ENCODE assay signal across 8 mouse cellular contexts in genomic region chr13:56135231-56136052, GRCm38 (mm10). TPM values are rescaled to one million over a fixed set of nuclear protein-coding genes. Genes with fewer than 3 reads are reported as not detected.
A peak's percentile ranks its signal among the peaks of the same experiment; 100 is the strongest.
DNase-seq lines count a peak whose midpoint lies in the region; ATAC-seq and TF ChIP-seq lines count a peak whose summit lies in the region.

No protein-coding gene starts in this region.

- peaks cover 2% of the 10 kb centered on the region; the same call in 1 of the 2 replicates for H3K4me1 ChIP-seq in cortical plate, adult 2 months (ENCODE audit: control insufficient read depth, insufficient read depth, low read length)

- TF ChIP-seq POLR2A in cortical plate, adult 2 months (IDR thresholded peaks at IDR 0.05; ENCODE audit: extremely low read depth, insufficient read depth, low read length) = 0 out of 2 replicates have a peak, but pooled peaks have one; percentile 13

- TF ChIP-seq CTCF in cortical plate, adult 2 months (IDR thresholded peaks at IDR 0.05; ENCODE audit: extremely low read depth, insufficient read depth, low read length) = no peak

- peak overlapping the region; percentile 63 for H3K4me3 ChIP-seq in cortical plate, adult 2 months (ENCODE audit: insufficient read depth, low read length)

- ATAC-seq in inflammation-experienced regulatory T-cells, adult 6 months = peak; percentile 71
- ATAC-seq in megakaryocyte progenitor cell, adult 5-6 weeks (replicated peaks; ENCODE audit: poor library complexity) = peak; percentile 83

- peak; percentile 76 for DNase-seq in adipocyte (ENCODE audit: low spot score)
- DNase-seq in gastrocnemius, postnatal 10 days = peak; percentile 92
- peak; percentile 82 to 95 for DNase-seq in left cerebral cortex, postnatal 10 days (ENCODE audit: extremely low spot score in 1 of 2, low spot score in 2 of 2)
- DNase-seq in right cerebral cortex, postnatal 10 days (ENCODE audit: low spot score in 2 of 2) = peak; percentile 92 to 93
- DNase-seq in urinary bladder, postnatal 14 days (ENCODE audit: low spot score) = peak; percentile 89

- H3K27ac ChIP-seq in cortical plate, adult 2 months (ENCODE audit: insufficient read depth, low read length) = peak overlapping the region; percentile 36

- intact Hi-C loops in left cerebral cortex, postnatal 10 days (cut with DNase I) = no loop called here

RNA-seq across cellular contexts. Expression of gene H2afy, which starts 0.7 kb away (rescaled TPM):
- polyA plus RNA-seq in cortical plate, adult 2 months (2012; rRNA removed) = 110 and 116 TPM in 2 replicates
- total RNA-seq in gastrocnemius, postnatal 10 days (2021) = 10 to 100 TPM; 68.3 to 81.6 TPM
- polyA plus RNA-seq in inflammation-experienced regulatory T-cells, adult 6 months (2017; shearing (Covaris generic)) = 100 to 1,000 TPM; 112 to 148 (median 117) TPM
- 10 to 100 TPM; 86.3 to 92.1 TPM for total RNA-seq in left cerebral cortex, postnatal 10 days (2021)
- 720 and 754 TPM in 2 replicates for total RNA-seq in megakaryocyte progenitor cell, adult 5-6 weeks (2015)
- total RNA-seq in megakaryocyte progenitor cell, adult 5-6 weeks (2017) = 1,515 and 1,537 TPM in 2 replicates

RNA-seq across cellular contexts. Expression of gene Tifab, which starts 43.2 kb away (rescaled TPM):
- 2.4 and 2.5 TPM in 2 replicates for polyA plus RNA-seq in cortical plate, adult 2 months (2012; rRNA removed)
- total RNA-seq in gastrocnemius, postnatal 10 days (2021) = 1 to 10 TPM in 1 of 2 experiments, under 1 TPM in 1; 0.45 to 1.2 TPM
- under 1 TPM in 1 of 3 experiments, not detected in 2; 0.91 TPM for polyA plus RNA-seq in inflammation-experienced regulatory T-cells, adult 6 months (2017; shearing (Covaris generic))
- 1 to 10 TPM; 2.0 to 2.1 TPM for total RNA-seq in left cerebral cortex, postnatal 10 days (2021)
- 81.5 and 82.6 TPM in 2 replicates for total RNA-seq in megakaryocyte progenitor cell, adult 5-6 weeks (2015)
- total RNA-seq in megakaryocyte progenitor cell, adult 5-6 weeks (2017) = 99.3 and 113 TPM in 2 replicates

Comparison
In these comparisons a context has a peak if more than half of its experiments do, and no peak if none do; other contexts are left out.
1. Peak in every context shown above with its lines: DNase-seq, ATAC-seq, H3K4me3 ChIP-seq and H3K27ac ChIP-seq.
2. RNA of gene H2afy, which starts 0.7 kb away (total RNA-seq): 720 to 1,537 TPM in megakaryocyte progenitor cell, adult 5-6 weeks; 86.3 to 92.1 TPM in left cerebral cortex, postnatal 10 days and 68.3 to 81.6 TPM in gastrocnemius, postnatal 10 days; every median in the first group is over 4 times any median in the second.
3. RNA of gene Tifab, which starts 43.2 kb away (total RNA-seq): 81.5 to 113 TPM in megakaryocyte progenitor cell, adult 5-6 weeks; 2.0 to 2.1 TPM in left cerebral cortex, postnatal 10 days and 0.45 to 1.2 TPM in gastrocnemius, postnatal 10 days; every median in the first group is over 10 times any median in the second.